Mouse (Mus musculus): ENCODE measurements around the gene Fam187a.

- TF ChIP-seq POLR2A (IDR thresholded peaks at IDR 0.05; ENCODE audit: borderline replicate concordance, insufficient read depth, low read length) = no peak
- no peak for TF ChIP-seq CTCF (IDR thresholded peaks at IDR 0.05; ENCODE audit: borderline replicate concordance, insufficient read depth, low read depth, low read length)
Measured at GRCm38 (mm10) chr11:102936272-102936671, 51.3 kb downstream of the Fam187a start.

Data from cerebellum, adult 2 months (tissue).